Mouse (Mus musculus) spleen, postnatal 14 days (tissue): ENCODE data around the gene Trmt61a.
"Not testable (repeated sequence)": the region's sequence is repeated elsewhere in the genome, so short reads cannot be mapped to it uniquely, and the experiment has no call there.

Source experiments
- DNase-seq, 2 experiments: peaks; one replicate each; pipeline ENCODE4 v3.0.0; 2021 to 2022; ENCODE audit warnings: low spot score in 2 of 2

Trmt61a gene

DNA sequence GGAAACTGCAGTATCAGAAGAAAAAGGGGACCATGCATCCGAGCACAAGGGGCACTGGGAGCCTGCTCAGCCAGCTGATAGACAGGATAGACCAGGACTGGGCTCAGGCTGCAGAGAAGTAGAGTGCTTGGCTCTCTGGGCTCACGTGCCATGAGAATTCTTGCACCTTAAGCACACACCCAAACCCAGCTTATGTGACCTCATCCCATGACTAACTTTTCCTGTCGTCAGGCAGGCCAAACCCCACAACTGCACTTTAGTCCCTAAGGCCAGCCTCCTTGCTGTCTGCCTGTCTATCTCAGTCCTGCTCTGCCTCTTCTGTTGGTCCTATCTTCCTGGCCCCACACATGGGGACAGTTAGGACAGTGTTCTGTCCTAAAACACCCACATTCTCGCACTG lies 19.8 kb downstream of the Trmt61a start:
- DNase-seq: no peak

DNA sequence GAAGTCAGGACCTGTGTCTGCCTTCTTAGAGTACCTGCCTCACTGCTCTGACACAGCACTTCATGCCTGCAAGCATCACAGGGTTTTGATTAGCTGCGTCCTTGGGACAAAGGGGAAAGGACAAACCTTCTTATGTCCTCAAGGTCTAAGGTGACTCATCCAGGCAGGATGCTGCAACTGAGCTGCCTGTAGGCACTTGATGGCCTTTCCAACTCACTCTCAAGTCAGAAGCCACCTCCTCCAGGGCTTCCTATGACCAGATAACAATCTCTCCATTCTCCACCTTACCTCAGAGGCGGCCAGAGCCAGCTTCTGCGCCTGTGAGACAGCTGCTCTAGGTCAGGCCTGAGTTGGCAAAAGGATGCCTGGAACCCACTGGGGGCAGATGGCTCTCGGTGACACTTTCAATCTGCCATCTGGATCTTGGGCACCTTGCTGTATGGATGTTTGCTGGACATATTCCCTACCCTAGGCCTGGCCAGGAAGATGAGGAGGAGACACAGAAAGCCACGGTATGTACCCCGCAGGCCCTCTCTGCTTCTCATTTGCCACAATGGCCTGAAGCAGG lies 20.5 kb downstream of the Trmt61a start:
- no peak for DNase-seq

DNA sequence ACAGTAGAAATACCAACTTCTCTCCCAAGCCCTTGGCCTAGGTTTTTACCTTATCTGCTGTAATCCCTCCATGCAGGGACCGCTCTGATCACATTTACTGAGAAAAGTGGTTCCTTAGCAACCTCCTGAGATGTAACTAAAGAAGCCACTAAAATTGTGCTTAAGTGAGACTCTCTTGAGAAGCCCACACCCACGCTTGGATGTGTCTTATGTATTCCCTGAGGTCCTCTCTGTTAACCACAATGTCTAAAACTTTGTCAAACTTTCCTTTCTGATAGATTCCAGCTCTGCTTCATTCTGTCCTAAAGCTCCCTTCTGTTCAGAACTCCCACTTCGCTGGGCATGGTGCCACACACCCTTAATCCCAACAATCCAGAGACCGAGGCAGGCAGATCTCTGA lies 21.6 kb downstream of the Trmt61a start:
- DNase-seq: no peak

DNA sequence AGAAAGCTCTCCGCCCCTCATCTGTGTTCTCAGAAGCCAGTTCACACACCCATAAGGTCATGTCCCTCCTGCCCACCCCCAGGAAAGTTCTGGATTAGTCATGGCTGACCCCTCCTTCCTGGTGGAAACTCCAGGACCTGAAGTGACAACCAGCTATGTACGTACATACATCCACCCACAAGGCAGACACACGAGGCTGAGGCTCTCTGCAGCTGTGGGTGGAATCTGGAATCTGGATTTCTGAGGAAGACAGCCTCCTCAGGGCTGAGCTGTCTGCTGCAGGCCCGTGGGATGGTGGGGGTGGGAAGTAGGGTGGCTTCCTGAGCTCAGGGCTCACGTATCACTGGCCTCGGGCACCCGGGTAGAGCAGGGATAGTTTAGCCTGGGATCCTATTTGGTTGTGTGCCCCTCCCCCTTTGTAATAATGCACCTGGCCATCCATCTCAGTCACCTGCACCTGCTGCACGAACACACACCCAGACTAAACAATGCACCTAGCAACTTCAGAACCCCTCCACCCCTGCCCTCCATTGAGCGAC lies 23.1 kb downstream of the Trmt61a start:
- DNase-seq: no peak

DNA sequence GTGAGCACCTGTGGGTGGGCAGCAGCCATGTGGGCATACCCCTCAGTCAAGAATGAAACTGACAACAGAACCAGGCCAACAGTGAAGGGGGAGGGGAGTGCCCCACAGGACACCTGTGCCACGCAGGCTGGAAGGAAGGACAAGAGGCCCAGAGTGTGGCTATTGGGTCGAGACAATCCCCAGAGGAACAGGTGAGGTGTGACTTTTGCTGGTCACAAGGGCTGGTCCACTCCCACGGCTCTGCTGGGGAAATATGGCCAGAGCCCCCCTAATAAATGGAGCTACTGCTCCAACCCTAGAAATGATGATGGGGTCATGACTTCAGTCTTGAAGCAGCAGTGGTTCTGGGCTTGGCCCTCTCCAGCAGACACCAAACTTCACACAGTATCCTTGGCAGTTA lies 25.4 kb downstream of the Trmt61a start:
- DNase-seq: no peak

DNA sequence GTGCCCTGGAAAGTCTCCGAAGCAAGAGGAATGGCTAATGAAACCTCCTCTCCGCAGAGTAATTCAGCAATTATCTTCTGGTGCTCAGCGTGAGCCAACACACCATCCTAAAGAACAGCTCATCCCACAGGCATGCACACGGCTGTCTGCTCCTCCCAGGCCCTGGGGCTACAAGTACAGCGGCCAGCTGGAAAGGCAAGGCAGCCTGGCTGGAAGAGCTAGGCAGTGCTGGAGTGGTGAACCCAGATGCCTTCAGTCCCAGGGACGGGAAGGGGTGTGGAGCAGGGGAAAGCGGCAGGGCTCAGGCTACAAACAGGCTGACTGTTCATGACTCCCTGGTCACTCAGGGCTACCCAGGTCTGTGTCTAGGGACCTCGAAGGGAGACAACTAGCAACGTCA lies 26.7 kb downstream of the Trmt61a start:
- no peak for DNase-seq

DNA sequence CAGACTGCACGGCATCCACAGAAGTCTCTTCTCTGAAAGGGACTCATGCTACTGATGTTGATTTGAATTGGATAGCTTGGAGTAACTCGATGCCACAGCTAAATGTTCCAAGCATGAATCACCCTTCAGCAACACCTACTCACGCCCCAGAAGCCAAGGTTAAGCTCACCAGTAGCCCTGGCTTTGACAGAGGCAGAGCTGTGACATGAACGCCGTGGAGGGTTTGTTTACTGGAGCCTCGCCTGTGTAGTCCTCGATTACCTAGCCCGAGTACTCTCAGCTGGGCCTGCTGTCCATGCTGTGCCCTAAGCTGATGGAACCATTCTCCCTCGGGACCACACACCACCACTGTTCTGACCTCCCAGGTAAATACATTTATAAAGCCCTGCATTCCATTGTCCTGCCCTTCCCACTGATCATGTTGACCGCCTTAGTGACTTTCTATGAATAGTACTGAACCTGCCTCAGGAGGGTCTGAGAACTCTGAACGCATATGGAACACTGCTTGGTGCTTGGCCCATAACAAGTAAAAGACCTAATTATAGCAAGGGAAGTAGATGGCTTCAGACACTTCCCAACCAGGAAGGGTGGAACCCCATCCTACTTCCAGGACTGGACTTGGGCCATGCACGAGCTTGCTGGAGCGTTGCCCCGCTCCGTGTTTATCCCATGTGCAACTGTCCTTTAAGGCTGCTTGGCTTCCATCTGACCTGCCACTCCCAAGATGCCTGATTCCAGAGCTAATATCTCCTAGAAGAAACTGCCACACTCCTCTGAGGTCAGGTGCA lies 27.5 kb downstream of the Trmt61a start:
- DNase-seq: no peak

DNA sequence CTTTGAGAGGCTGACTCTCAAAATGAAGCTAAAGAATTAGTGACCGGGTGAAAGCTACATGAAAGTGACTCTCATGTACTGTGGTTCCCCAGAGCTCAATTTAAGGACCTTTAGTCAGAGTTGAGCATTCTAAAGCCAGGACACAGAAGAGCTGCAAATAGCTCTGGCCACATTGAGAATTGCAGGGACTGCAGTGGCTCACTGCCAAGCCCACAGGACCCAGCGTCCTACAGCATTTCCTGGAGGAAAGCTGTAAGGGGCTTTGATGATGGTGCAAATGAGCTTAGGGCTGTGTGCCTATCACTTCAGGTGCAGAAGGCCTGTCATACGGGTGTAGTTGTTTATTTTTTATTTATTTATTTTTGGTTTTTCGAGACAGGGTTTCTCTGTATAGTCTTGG lies 30.3 kb downstream of the Trmt61a start:
- DNase-seq: no peak

DNA sequence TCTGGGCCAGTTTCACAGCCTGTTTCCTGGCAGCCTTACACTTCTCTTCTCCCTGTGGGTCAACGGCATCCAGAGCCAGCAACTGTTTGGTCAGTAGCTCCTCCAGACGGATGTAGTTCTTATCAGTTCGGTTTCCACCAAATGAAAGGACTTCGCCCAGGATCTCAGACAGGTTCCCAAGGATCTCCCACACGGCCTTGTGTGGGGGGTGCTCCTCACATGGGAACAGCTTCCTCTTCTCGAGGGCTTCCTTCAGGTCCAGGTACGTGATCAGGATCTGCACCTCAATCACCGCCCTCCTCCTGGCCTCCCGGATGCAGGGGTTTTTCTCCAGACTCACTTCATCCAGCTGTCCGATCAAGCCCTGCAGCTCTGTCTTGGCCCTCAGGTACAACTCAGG lies 32.2 kb downstream of the Trmt61a start:
- DNase-seq: no peak

DNA sequence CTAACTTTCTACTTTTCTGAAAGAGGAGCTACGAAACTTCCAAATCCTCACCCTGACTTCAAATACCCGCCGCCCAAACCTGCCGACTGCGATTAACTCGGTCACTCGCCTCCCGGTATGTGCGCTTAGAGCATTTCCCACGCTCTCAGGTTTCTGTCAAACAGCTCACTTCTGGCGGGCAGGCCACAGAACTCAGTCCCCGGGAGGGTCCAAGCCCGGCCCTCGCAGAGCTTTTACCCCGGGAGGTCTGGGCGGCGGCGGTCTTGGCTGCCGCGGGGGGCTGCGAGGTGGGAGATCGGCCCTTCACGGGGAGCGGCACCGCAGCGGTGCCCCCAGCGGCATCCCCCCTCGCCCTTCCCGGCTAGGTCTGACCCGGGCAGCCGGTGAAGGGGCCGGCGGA lies 34.6 kb downstream of the Trmt61a start:
- no peak for DNase-seq

DNA sequence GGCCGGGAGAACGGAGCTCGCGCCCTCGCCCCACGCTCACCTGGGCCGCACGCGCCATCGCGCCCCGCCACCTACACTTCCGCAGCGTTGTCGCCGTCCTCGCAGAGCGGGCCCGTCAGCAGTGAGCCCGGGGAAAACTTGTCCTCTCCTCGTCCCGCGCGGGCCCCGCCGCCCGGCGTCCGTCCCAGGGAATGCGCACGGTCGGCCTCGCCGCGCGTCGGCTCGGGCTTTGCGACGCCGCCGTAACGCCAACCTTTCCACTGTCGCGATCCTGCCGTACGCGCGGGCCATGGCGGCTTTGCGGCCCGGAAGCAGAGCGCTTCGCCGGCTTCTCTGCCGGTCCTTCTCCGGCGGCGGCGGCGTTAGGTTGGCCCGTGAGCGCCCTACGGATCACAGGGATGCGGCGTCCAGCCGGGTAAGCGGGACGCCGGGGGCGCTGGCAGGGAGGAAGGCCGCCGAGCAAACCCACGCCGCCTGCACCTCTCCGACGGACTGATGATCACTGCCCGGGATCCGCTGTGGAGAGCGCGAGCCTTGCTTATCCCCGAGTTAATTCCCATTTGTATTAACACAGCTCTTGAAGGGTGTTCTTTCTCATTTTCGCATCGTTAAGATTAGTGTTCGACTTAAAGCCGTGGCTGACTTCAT lies 35.2 kb downstream of the Trmt61a start, which contains the start of the genes Bag5 and Apopt1:
Gene Bag5 (minus strand): TSS at position 254 of the 648 bp plus-strand sequence.
Gene Apopt1 (plus strand): TSS at position 258 of the 648 bp plus-strand sequence.
- DNase-seq: peak; percentile 78 to 85

DNA sequence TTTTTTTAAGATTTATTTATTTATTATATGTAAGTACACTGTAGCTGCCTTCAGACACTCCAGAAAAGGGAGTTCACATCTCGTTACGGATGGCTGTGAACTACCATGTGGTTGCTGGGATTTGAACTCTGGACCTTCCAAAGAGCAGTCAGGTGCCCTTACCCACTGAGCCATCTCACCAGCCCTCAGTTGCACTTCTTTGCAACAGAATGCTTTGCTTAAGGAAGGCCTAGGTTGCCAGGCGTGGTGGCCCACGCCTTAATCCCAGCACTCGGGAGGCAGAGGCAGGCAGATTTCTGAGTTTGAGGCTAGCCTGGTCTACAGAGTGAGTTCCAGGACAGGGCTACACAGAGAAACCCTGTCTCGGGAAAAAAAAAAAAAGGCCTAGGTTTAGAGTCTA lies 36.0 kb downstream of the Trmt61a start:
- DNase-seq: not testable (repeated sequence)

DNA sequence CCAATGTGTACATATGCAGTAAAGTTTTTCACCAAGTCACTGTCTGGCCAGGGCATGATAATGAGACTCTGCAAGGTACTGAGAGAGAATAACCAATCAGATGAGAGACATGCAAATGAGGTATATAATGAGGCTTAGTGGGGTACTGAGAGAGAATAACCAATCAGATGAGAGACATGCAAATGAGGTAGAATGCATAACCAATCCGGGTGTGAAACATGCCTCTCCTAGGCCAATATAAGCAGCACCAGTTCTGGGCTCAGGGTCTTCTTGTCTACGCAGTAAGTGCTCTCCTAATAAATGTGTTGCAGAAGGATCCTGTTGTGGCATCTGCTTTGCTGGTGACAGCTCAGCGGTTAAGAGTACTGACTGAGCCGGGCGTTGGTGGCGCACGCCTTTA lies 38.6 kb downstream of the Trmt61a start:
- no peak for DNase-seq

DNA sequence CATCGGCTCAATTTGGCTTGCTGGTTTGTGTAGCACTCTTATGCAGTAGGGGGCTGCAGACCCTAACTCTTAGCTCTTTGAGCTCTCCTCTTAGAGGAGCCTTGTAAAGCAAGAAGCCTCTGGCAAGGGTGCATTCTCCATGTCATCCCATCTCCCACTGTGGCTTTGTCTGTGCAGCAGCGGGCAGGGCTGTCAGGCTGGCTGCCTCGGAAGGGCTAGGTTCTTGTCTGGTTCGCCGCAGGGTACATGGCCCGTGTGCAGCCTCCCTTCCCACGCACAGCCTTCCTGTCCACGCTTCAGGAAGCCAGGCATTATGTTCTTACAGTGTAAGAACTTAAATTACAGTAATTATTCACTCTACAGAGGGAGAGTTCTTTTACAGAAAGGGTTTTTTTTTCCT lies 40.8 kb downstream of the Trmt61a start:
- DNase-seq: no peak

DNA sequence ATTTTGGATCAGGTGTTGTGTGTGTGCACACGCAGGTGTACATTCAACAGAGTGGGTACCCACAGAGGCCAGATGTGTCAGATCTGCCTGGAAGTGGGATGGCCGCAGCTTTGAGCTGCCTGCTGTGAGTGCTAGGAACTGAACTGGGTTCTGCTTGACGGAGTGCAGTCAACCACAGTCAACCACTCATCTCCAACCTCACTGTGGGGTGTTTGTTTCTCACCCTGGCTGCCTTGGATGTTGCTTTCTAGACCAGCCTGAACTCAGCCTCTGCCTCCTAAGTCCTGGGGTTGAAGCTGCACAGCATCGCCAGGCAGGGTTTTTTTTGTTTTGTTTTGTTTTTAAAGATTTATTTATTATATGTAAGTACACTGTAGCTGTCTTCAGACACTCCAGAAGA lies 42.3 kb downstream of the Trmt61a start:
- DNase-seq: no peak

DNA sequence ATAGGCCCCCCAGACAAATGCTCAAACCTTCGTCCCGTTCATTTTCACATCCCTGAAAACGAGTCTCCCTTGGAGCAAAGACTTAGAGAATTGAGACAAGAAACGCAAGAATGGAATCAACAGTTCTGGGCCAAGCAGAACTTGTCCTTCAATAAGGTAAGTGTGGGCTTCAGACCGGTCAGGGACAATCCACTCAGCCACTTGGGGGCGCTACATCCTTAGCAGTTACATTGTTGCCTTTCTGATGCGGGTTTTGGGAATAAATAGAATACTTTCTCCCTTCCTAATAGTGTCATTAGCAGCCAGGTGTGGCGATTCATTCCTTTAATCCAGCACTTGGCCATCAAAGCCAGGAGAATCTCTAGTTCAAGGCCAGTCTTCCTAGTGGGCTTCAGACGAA lies 44.7 kb downstream of the Trmt61a start:
- peak in 1 of 2 experiments; percentile 49 for DNase-seq

DNA sequence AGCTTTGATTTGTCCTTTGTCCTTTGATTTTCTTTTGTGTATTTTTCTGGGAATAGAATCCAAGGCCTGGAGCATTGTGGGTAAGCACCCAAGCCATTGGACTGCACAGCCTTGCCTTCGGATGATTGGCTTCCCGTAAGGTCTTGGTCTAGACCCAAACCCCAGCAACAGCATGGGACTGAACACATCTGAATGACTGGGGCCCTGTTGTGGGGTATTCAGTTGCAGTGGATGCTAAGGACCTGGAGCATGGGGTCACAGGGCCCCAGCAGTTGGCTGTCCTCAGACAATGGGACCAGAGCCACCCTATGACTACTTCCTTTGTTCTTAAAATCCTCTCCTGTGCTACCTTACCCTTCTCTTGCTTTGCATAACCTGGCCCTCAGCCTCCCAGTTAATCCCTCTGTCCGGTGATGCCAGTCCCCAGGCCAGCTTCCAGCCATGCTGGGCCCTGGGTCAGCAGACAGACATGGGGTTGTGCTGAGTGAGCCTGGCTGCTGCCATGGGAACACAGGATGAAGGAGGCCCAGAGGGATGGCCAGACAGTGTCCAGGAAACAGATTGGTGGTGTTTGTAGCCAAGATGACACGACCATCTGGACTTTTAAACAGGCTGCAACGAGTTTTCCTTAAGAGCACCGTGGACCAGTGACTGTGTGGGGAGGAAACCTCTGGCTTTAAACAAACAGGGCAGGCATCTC lies 46.9 kb downstream of the Trmt61a start:
- DNase-seq: no peak

DNA sequence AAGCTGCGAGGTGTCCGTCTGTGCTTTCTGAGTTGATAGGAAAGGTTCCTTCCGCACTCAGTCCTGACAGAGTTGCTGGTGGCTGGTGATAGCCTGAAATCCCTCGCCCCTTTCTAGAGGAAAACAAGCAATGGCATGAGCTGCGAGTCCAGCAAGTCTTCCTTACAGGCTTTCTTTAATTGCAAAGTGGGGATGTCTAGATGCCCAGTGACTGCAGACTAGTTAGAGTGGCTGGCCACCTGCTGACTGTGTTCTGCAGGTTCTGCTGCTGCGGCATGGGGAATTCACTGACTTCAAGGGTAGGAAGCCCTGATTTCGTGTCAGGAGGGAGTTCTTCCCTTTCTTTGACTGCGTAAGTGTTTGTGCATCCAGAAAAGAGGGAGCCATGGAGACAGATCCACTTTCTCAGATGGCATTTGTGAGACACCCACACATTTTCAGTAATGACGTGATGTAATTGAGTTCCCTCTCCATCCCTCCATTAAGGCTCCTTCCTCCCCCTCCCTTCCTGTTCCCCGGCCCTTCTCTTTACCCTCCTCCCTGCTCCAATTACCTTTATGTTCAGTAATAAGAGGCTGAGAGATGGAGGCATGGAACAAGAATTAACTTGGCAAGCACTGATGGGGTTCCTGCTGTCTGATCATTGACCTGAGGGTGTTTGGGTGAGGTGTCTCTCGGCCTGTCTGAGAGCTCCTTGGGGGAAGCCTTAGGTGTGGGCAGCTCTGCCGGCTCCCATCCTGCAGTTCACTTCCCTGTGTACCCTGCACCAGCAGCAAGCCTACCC lies 47.6 kb downstream of the Trmt61a start:
- no peak for DNase-seq

DNA sequence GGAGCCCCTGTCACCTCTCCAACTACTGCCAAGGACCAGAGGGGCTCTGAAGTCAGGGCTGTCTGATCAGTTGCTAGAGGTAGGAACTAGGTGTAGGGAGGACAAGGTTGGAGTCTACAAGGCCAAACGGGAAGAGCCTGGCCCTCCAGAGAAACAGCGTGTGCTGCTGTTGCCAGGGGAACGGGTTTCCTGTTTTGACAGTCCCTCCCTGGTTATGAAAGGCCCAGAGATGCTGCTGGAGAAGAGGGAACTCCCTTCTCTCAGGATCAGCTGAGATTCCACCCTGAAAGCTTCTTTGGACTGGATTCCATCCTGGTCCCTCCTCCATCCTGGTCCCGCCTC lies 48.2 kb downstream of the Trmt61a start:
- no peak for DNase-seq

DNA sequence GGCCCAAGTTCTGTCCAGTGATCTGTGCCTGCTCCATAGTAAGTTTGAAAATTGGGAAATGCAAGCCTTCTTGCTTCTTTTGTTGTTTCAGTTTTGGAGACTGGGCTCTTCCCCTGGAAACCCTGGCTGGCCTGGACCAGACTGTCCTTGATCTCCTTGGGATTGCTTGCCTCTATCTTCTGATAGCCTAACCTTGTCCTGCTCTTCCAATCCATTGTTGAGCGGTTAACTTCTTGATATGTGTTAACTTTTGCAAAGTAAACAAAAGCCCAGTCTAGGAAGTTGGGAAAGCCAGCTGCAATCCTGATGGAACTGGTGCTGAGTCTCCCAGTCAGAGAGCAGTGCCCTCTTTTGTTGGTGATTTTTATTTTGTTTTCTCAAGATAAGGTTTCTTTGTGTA lies 50.1 kb downstream of the Trmt61a start:
- DNase-seq: no peak
